Mouse (Mus musculus) heart, postnatal 10 days (tissue): ENCODE results near the gene Rcc2. TPM values are rescaled to one million over a fixed set of nuclear protein-coding genes. Genes with fewer than 3 reads are reported as not detected.

ENCODE experiments used
- DNase-seq, 2 experiments: peaks; one replicate each; pipeline ENCODE4 v3.0.0; 2021
- intact Hi-C: fragments of 180-260 bp; cut with DNase I; formaldehyde crosslinking; loops from one replicate; pipeline ENCODE4 v1.15.1; 2025
- total RNA-seq, 2 experiments: library from RNA; stranded (reverse); gene quantifications; 2 replicates each; pipeline ENCODE4 v1.2.3; 2021

Rcc2 gene
- total RNA-seq, 2 experiments from 2014 or later, result 31.8 to 36.0 TPM

DNA sequence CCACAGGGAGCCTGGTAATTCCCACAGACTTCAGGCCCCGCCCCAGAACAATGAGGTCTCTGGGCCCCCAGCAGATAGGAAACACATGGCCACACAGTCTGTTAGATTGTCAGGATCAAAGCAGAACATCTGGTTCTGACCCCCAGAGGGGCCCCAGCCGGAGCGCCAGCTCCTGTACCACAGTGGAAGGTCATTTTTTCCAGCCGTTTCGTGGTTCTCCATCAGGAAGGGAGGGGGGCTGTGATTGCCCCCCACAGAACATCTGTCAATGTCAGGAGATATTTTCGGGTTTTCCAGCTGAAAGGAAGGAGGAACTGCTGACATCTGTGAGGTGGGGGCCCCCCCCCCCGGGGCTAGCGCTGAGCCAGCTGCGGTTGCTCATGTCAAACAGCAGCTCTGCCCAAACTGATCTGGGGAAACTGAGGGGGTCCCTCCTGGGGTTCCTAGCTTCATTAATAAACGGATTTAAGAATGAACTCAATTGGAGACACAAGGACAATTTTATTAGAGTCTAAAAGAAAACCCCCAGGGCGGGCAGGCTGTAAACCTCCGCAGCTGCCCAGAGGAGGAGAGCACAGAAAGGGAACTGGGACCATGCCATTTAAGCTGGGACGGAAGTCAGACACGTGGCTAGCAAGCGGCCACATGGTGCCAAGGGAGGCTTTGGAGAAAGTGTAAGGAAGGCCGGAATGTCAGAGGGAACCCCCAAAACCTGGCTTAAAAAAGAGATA lies 16.0 kb upstream of the Rcc2 start:
- intact Hi-C loops, result loop anchor here (2.0 kb wide), 1 partner anchor 16 kb away; the partner anchor contains the start of gene Rcc2
- peak; percentile 78 to 80 for DNase-seq

DNA sequence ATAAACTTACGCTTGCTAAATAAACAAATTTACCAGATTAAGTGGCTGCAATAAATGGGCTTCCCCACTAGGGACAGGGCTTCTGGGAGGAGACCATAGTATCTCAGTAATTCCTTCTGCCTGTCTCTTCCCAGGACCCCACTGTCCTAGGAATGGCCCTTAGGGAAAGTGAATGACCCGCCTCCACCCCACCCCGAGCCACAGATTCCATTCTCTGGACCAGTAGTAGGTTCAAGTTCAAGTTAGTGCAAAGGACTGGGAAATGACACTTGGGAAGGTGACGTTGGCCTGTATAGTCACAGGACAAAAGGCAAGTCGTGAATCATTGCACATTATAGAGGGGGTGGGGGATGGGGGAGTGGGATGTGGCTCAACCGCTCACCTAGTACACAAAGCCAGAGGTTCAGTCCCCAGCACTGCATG lies 15.4 kb upstream of the Rcc2 start:
- DNase-seq, result no peak
- intact Hi-C loops, result loop anchor here (2.0 kb wide), 1 partner anchor 16 kb away; the partner anchor contains the start of gene Rcc2

GRCm38 (mm10) chr4:140688044-140688825 lies 12.1 kb upstream of the Rcc2 start:
- DNase-seq, result no peak
- intact Hi-C loops, result no loop called here

DNA sequence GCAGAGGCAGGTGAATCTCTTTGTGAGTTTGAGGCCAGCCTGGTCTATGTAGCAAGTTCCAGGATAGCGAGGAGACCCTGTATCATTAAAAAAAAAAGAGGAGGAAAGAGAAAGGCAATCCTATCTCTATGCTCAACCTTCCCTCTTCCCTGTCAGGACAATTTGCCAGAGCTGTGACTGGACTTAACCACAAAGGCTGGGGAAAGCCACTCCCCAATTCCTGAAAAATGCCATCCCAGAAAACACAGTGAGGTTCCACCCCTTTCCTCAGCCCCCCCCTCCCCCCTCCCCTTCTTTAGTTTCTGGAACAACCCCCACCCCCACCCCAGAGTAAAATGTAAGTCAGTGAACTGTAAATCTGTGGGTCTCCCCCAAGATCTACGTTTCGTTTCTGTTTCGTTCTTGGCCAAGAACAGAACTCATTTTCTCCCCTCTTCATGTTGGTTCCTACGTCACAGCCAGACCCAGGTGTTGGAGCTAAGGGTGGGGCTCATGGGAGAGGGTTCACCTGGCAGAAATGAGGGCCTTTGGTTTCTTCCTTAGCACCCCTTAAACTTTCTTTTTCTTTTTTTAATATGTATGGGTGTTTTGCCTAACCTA lies 11.4 kb upstream of the Rcc2 start:
- intact Hi-C loops, result no loop called here
- DNase-seq, result no peak

DNA sequence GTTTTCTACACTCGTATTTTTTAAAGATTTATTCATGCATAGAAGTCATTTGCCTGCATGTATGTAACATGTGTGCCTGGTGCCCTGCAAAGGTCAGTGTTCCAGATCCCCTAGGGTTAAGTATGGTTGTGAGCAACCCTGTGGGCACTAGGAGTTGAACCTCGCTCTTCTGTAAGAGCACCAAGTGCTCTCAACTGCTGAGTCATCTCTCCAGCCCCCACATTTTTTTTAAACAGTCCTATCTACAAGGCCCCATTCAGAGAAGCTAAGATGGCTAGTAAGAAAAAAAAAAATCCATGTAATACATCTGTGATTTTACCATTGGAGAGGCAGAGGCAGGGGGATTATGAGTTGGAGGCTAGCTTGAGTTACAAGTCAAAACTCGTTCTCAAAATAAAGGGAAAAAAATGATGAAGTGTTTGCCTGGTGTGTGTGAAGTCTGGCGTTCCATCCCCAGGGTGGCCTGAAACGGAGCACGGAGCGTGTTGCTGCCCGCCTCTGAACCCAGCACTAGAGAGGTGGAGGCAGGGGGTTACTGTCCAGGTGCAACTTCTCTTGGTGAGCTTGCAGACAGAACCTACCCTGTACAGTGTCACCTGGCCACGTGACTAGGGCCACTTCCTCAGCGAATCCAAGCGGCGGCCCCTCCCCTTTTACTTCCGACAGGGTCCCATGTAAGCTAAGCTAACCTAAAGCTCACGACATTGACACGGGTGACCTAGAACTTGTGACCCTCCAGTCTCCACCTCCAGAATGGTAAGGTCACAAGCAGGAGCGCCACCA lies 10.3 kb upstream of the Rcc2 start:
- intact Hi-C loops, result no loop called here

DNA sequence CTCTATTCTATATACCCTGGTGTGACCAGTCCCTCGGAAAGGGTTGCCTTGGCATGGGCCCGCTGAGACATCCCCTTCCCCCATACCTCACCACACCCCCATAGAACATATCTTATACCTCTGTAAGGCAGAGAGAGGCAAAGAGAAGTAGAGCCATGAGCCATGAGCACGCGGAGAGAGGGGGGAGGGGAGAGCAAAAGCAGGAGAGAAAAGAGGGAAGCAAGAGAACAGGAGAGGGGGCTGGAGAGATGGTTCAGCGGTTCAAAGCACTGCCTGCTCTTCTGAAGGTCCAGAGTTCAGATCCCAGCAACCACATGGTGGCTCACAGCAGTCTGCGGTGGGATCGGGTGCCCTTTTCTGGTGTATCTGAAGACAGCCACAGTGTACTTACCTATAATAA lies 8.9 kb upstream of the Rcc2 start:
- intact Hi-C loops, result no loop called here
- no peak for DNase-seq

More for the DNA sequence above, 10.3 kb upstream of the Rcc2 start:
- no peak for DNase-seq

DNA sequence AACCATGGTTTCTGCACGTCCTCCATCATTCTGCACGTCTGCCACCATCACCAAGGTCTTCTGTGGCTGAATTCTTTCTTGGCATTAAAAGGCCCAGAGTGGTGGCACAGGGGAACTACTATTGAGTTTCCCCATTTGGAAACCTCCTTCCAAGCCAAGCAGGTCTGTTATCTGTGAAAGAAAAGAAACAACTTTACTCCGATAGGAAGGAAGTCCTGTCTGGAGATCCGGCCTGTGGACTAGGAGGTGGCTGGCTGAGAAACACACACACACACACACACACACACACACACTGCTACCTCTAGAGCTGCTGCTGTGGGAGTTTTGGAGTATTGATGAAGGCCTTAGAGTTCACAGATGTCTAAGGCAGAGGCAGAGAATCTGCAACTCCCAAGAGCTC lies 6.8 kb upstream of the Rcc2 start:
- intact Hi-C loops, result no loop called here
- no peak for DNase-seq

GRCm38 (mm10) chr4:140694551-140695060 lies 5.7 kb upstream of the Rcc2 start:
- intact Hi-C loops, result no loop called here
- no peak for DNase-seq

- no peak for DNase-seq
- intact Hi-C loops, result no loop called here
Measured at GRCm38 (mm10) chr4:140695146-140695545, 5.2 kb upstream of the Rcc2 start.

- DNase-seq, result no peak
Measured at GRCm38 (mm10) chr4:140695675-140696585, 4.4 kb upstream of the Rcc2 start.

DNA sequence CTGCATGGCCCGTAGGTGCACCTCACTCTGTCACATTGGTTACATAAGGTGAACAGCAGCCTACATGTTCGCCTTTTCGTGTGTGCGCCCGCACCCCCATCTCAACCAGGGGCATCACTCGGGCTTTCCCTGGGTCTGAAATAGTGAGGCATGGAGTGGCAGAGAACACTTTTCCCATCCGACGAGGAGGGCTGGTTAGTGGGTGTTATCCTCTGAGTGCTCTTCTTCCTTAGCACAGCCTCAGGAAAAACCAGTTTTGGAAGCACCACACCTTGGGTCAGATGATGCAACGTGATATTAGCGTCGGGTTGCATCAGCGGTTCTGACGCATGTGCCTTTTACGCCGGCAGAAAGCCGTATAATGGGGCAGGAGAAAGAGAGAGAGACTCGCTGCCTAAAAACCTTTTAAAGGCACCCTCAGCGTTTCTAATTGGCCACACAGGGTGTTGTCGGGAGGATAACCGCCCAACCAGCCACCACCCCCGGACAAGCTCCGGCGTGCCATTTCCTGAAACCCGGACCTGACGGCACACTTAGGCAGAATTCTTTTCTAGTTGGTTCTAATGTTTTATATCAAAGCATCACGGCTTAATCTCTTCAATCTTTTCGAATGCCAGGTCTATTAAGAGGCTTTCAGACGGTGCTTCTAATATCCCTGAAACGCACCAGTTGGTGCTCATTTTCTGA lies 757 bp upstream of the Rcc2 start:
- intact Hi-C loops, result loop anchor here (2.0 kb wide), 1 partner anchor 15 kb away; no protein-coding TSS in a partner anchor
- DNase-seq, result peak; percentile 71 to 78

More at GRCm38 (mm10) chr4:140695675-140696585, 4.4 kb upstream of the Rcc2 start:
- intact Hi-C loops, result no loop called here

- peak; percentile 86 to 87 for DNase-seq
- intact Hi-C loops, result loop anchor here (2.0 kb wide), 1 partner anchor 16 kb away; no protein-coding TSS in a partner anchor
Measured at GRCm38 (mm10) chr4:140701049-140701715, 841 bp downstream of the Rcc2 start.

GRCm38 (mm10) chr4:140701716-140702561 lies 1.6 kb downstream of the Rcc2 start:
- DNase-seq, result peak; percentile 35 to 41

DNA sequence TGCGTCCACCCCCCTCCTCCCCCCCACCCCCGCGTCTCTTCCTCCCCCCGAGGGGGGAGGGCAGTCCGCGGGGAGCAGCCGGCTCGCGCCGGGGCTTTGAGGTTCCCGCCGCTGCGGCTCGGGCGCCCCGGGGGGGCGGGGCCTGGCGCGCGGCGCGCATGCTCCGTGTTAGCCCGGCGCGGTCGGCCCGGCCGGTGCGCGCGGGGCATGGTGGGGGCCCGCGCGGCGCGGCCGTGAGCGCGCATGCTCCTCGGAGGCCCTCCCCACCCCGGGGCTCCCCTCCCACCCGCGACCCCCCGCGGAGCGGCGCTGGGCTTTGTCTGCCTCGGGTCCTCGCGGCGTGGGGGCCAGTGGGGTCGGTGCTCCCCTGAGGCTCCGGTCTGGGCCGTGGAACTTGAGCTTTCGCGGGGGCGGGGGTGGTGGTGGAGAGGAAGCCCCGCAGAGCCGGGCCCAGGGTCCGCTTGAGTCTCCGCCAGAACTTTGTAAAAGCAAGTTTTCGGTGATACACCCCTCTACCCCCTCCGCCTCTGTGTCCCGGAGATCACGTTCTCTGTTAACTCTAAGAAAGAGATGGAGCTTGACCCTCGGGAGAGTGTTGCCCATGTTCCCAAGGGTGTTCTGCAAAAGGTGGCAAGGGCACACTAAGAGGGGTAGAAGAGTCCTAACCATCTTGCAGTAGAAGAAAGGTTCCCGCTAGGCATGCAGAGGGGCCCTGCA lies 2.4 kb downstream of the Rcc2 start:
- DNase-seq, result peak; percentile 88 to 89
- intact Hi-C loops, result no loop called here

More at GRCm38 (mm10) chr4:140701716-140702561, 1.6 kb downstream of the Rcc2 start:
- intact Hi-C loops, result loop anchor here (2.0 kb wide), 1 partner anchor 17 kb away; no protein-coding TSS in a partner anchor

GRCm38 (mm10) chr4:140703636-140704035 lies 3.3 kb downstream of the Rcc2 start:
- no peak for DNase-seq
- intact Hi-C loops, result no loop called here

DNA sequence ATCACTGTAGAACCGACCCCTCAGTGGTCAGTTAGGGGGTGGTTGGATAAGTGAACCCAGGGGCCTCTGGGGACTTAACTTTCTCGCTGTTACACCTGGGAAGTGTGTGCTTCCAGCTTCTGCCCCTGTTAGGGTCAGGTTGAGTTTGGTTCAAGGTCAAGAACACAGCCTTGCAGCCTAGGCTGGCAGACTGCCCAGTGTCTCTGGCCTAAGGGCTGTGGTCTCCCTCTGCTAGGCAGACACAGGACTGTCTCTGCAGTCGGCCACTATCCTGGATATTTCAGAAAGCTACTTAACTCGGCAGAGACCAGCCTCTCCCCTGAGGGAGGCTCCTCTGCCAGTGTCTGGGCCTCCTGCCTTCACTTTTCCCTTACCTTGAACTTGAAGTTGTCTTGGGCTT lies 3.8 kb downstream of the Rcc2 start:
- intact Hi-C loops, result no loop called here
- DNase-seq, result no peak
